Mouse (Mus musculus) hindbrain, postnatal 0 days (tissue): ENCODE data around the gene Dctd. TPM values are rescaled to one million over a fixed set of nuclear protein-coding genes. Genes with fewer than 3 reads are reported as not detected.

Source experiments
- ATAC-seq: fragments of 200-750 bp; cut with Nextera tagmentation; 2 replicates; pipeline ENCODE4 v1.8.0; 2017; ENCODE audit warnings: mild to moderate bottlenecking, moderate TSS enrichment, moderate library complexity
- DNase-seq: peaks from one replicate; pipeline ENCODE4 v3.0.0-alpha.2; 2015; ENCODE audit warnings: low spot score
- H3K27ac ChIP-seq: fragments of 300-500 bp; sonication (generic); 2 replicates; pipeline ENCODE4 v1.5.1; 2014; ENCODE audit warnings: mild to moderate bottlenecking
- H3K27me3 ChIP-seq: fragments of 300-500 bp; sonication (generic); 2 replicates; pipeline ENCODE4 v1.6.1; 2014; ENCODE audit warnings: low read length, mixed read lengths; ENCODE audit not compliant: insufficient read depth
- H3K36me3 ChIP-seq: fragments of 300-500 bp; sonication (generic); 2 replicates; pipeline ENCODE4 v1.6.1; 2014; ENCODE audit warnings: low read length, mixed read lengths; ENCODE audit not compliant: insufficient read depth
- H3K4me1 ChIP-seq: fragments of 300-500 bp; sonication (generic); 2 replicates; pipeline ENCODE4 v1.6.1; 2014; ENCODE audit warnings: antibody characterized with exemption, low read length, mixed read lengths; ENCODE audit not compliant: insufficient read depth
- H3K4me2 ChIP-seq: fragments of 300-500 bp; sonication (generic); 2 replicates; pipeline ENCODE4 v1.6.1; 2014; ENCODE audit warnings: low read depth, mild to moderate bottlenecking, low read length, moderate library complexity, mixed read lengths
- H3K4me3 ChIP-seq: fragments of 300-500 bp; sonication (generic); 2 replicates; pipeline ENCODE4 v1.5.1; 2014; ENCODE audit warnings: low read length
- H3K9ac ChIP-seq: fragments of 300-500 bp; sonication (generic); replicated peaks from 2 replicates; pipeline ENCODE4 v1.6.1; 2014; ENCODE audit warnings: mild to moderate bottlenecking, low read length, moderate library complexity, mixed read lengths
- H3K9me3 ChIP-seq: fragments of 300-500 bp; sonication (generic); 2 replicates; pipeline ENCODE4 v1.6.1; 2016; ENCODE audit warnings: low read length, mixed read lengths
- CTCF ChIP-seq: IDR thresholded peaks from 2 replicates; pipeline ENCODE4 v1.5.1; 2016; ENCODE audit warnings: antibody characterized with exemption, control low read depth, low read depth
- WGBS: fragments of 180-500 bp; shearing (Covaris S2); extraction: QIAGEN DNeasy Blood & Tissue Kit; methylation state at CpG from one replicate; pipeline ENCODE4 v1.1.7; 2014; 5-methylcytosine and 5-hydroxymethylcytosine counted together
- polyA plus RNA-seq: library from polyadenylated mRNA; unstranded; fragments of >200 nt; fragmentation: Nextera tagmentation; extraction: Ambion mirVana; gene quantifications from 2 replicates; pipeline ENCODE4 v1.2.1, GENCODE M21; 2015
- total RNA-seq: library from RNA; depleted of rRNA; stranded (reverse); fragments of >200 nt; gene quantifications from 2 replicates; pipeline ENCODE4 v1.2.3, GENCODE M21; 2014; rRNA removed

Gene Dctd
- total and polyA plus RNA-seq, 2 experiments from 2014 or later, result 9.8 to 18.4 TPM

DNA sequence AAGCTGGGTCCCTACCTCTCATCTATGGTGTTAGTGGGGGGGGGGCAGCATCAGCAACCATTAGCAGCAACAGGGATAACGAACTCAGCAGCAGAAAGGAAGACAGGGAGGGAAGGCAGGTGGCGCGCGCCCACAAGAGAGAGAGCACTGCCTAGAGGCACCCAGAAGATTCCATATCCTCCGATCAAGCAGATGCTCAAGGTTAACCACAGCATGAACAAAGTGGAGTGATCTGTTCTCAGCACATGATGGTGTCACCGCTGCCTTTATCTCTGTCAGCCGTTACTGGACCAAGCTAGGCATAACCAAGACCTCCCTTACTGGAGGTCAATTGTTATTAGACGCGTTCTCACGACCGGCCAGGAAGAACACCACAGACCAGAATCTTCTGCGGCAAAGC is 89.7 kb downstream of the Dctd start:
- no peaks in the 10 kb centered on the region for H3K4me1 ChIP-seq
- H3K27me3 ChIP-seq, result no peaks in the 10 kb centered on the region
- no peak for TF ChIP-seq CTCF
- H3K36me3 ChIP-seq, result no peaks in the 10 kb centered on the region
- DNase-seq, result no peak
- H3K27ac ChIP-seq, result no peak overlapping the region
- whole genome bisulfite sequencing, result 96% methylated on average over 12 of the region's 12 CpGs
- no peak overlapping the region for H3K9ac ChIP-seq
- H3K4me2 ChIP-seq, result no peak overlapping the region
- no peak for ATAC-seq
- H3K9me3 ChIP-seq, result no peaks in the 10 kb centered on the region
- H3K4me3 ChIP-seq, result no peak overlapping the region

DNA sequence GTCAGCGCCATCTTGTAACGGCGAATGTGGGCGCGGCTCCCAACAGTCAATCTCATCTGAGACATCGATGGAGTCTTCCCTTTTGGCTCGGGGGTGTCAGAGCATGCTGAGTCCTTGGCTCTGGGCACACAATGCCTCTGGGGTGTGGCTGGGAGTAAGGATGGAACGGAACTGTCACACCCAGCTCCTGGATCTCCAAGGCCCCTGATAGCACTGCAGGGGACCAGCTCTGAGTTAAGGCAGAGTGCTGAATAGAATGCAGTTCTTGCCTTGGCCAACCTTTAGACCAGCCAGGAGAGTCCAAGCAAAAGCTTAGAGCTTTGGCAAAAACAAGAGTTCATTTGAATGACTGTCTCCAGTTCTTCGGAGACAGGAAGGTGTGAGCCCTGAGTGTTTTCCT is 97.1 kb downstream of the Dctd start:
- 93% methylated on average over 9 of the region's 9 CpGs for WGBS

DNA sequence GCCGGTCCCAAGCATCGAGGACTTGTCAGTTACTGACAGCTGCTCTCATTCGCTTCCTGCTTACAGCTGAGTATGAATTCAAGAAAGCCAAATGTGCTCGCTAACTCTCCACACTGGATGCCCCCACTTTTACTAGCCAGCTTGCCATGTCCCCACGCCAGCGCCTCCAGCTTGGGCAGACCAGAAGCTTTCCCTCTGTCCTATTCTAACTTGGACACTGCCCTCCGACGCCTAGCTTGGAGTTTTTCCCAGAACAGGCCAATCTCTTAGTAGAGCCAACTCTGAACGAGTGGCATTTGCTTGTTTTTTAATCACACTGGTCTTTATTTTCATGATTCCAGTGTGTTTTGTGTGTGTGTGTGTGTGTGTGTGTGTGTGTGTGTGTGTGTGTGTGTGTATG is 100.3 kb downstream of the Dctd start:
- Histone ChIP-seq H3K27ac (no peak overlapping the region), H3K4me2 (no peak overlapping the region), H3K9ac (no peak overlapping the region), H3K27me3 (no peaks in the 10 kb centered on the region), H3K9me3 (no peaks in the 10 kb centered on the region), H3K36me3 (no peaks in the 10 kb centered on the region), H3K4me1 (no peaks in the 10 kb centered on the region), H3K4me3 (no peak overlapping the region)
- WGBS, result 80% methylated on average over 9 of the region's 9 CpGs
- peak; percentile 43 for DNase-seq
- TF ChIP-seq CTCF, result no peak
- no peak for ATAC-seq

More for the DNA sequence above, 97.1 kb downstream of the Dctd start:
- TF ChIP-seq CTCF, result no peak
- no peak overlapping the region for H3K4me2 ChIP-seq
- no peaks in the 10 kb centered on the region for H3K4me1 ChIP-seq
- H3K4me3 ChIP-seq, result no peak overlapping the region
- DNase-seq, result no peak
- no peaks in the 10 kb centered on the region for H3K27me3 ChIP-seq
- no peaks in the 10 kb centered on the region for H3K9me3 ChIP-seq
- no peak overlapping the region for H3K9ac ChIP-seq
- no peak overlapping the region for H3K27ac ChIP-seq
- no peak for ATAC-seq
- H3K36me3 ChIP-seq, result no peaks in the 10 kb centered on the region

DNA sequence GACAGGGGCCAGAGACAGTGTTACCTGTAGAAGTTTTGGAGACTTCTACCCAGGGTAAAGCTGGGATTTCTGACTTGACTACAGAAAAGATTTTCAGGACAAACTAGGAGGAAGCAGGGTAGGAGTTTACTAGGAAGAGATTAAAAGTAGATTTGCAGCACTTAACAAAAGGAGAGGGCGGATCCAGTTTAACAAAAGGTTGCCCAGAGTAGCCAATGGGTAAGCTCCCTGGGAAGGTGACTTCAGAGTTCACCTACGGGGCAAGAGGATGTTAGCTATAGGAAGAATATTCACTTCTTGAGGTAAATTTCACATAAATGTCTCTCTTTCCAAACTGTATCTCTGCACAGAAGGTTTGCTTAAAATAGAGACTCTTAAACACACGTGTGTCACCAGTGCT is 103.7 kb downstream of the Dctd start:
- H3K4me2 ChIP-seq, result no peak overlapping the region
- no peak for ATAC-seq
- H3K9me3 ChIP-seq, result no peaks in the 10 kb centered on the region
- WGBS, result 65% methylated on average over 3 of the region's 3 CpGs
- H3K36me3 ChIP-seq, result no peaks in the 10 kb centered on the region
- DNase-seq, result no peak
- no peaks in the 10 kb centered on the region for H3K27me3 ChIP-seq
- TF ChIP-seq CTCF, result no peak
- H3K4me3 ChIP-seq, result no peak overlapping the region
- no peak overlapping the region for H3K27ac ChIP-seq
- H3K4me1 ChIP-seq, result no peaks in the 10 kb centered on the region
- H3K9ac ChIP-seq, result no peak overlapping the region

Other genes starting within 250 kb of the Dctd start
- gene Wwc2, start 108.2 kb upstream of the Dctd start, total RNA-seq, result 10.0 and 11.2 TPM in 2 replicates
- 5.2 and 5.3 TPM in 2 replicates for gene Wwc2, start 108.2 kb upstream of the Dctd start, polyA plus RNA-seq